Mouse (Mus musculus) CD4-positive, CD25-positive, alpha-beta regulatory T cell, adult 2 months (primary cell): ENCODE data around the gene Tbrg1.

ENCODE experiments used
- DNase-seq: peaks from one replicate; pipeline ENCODE4 v3.0.0-alpha.2; 2012; ENCODE audit warnings: low read depth, low spot score

The Tbrg1 gene

GRCm38 (mm10) chr9:37656931-37657481, at the start of gene Tbrg1:
Tbrg1 (minus strand) TSS chr9:37657312.
- peak; percentile 71 for DNase-seq

- peak; percentile 23 for DNase-seq
Observed at GRCm38 (mm10) chr9:37689970-37690686, 33.0 kb upstream of the Tbrg1 start.

DNA sequence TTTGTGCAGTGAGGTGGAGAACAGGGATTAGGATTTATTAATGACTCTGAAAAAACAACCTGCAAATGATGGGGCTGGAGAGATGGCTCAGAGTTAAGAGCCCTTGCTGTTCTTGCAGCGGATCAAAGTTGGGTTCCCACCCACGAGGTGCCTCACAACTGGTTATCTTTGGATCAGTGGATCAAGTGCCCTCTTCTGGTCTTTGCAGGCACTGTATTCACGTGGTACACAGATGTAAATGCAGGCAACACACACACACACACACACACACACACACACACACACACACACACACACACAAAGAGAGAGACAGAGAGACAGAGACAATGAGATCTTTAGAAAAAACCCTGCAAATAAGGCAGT, 30.8 kb upstream of the Tbrg1 start:
- no peak for DNase-seq

GRCm38 (mm10) chr9:37687288-37687940, 30.3 kb upstream of the Tbrg1 start:
- no peak for DNase-seq

DNA sequence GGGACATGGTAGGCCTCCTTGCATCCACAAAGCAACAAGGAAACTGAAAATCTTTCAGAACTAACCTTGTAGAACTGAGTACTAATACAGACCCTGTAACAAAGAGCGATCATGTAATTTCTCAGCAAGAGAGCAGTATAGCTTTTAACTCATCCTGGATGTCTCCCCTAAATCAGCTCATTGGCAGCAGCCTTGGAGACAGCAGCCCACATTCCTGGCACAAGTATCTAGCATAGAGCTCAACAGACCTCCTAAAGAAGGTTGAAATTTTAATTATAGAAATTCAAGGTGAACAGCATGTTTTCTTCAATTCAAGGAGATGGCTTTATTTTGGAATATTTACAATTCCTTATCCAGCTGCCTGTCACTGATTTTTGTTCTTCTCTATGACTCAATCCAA, 24.0 kb upstream of the Tbrg1 start:
- no peak for DNase-seq

GRCm38 (mm10) chr9:37675287-37675686, 18.2 kb upstream of the Tbrg1 start:
- DNase-seq: no peak

GRCm38 (mm10) chr9:37670261-37670660, 13.1 kb upstream of the Tbrg1 start:
- no peak for DNase-seq

DNA sequence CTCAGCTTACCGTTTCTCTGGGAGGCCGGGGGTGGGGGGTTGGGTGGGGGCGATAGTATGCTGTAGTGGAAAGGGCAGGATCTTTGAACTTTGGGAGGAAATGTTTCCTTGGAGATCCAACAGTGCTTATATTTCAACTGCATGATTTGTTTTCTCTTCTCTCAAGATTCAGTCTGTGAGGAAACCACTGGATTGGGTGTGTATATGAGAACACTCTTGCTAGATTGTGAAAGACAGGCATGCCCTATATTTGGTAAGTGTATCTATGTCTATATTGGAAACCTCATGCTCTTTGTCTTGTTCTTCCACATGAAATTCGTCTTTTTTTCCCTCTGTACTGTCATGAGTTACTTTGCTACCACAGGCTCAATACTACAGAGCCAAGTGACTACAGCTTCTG, 12.6 kb upstream of the Tbrg1 start:
- no peak for DNase-seq

DNA sequence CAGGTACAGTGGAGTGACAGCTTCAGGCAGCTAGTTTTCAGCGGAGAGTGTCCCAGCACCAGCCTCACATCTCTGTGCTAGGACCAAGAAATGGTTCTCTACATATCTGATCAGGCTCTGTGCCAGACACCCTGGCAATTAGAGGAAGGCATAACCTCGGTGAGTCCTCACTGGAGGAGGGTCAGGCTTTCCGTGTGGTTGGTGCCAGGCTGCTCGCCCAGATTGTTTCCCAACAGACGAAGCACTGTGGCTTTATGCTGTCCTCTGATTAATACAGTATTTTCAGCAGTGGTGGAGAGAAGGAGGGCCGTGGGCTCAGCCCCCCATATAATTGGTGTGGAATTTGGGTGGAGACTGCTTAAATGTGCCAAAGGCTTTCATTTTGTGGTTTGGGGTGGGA, 12.0 kb upstream of the Tbrg1 start, which contains the start of gene Panx3:
Panx3 (minus strand) TSS at position 121 of the 400 bp plus-strand sequence.
- no peak for DNase-seq

DNA sequence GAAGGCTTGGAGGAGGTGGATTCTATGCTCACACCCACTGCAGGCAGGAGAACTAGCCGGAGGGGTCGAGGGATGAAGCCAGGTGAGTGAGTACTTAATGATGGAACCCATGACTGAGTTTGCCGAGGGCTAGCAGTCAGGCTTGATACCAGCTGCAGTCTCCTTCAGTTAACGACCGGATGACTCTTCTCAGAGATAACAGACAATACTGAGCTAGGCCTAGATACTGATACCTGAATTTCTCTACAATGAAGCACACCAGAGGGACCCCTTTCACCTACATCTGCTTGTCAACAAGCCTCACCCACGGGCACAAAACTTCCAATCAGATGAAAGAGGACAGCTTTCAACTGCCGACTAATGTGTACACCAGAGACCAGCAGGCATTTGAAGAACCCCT, 8.9 kb upstream of the Tbrg1 start:
- DNase-seq: no peak

DNA sequence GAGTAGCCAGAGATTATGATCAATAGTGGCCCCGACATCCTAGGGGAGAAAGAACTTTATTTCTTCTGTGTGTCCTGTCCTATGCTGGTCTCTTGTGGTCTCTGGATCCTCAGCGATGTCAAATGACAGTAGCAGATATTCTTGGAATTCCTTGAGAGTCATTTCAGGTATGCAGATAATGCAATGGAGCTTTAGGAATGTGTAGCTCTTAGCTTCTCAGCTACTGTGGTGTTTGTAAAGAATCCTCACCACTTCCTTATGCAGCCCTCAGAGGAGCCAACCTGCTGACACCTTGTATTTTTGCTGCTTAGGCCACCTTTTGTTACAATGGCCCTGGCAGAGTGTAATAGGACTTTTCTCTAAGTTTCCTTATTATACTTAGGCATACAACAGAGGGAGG, 7.5 kb upstream of the Tbrg1 start:
- DNase-seq: no peak

- no peak for DNase-seq
Observed at GRCm38 (mm10) chr9:37663210-37663609, 6.1 kb upstream of the Tbrg1 start.

DNA sequence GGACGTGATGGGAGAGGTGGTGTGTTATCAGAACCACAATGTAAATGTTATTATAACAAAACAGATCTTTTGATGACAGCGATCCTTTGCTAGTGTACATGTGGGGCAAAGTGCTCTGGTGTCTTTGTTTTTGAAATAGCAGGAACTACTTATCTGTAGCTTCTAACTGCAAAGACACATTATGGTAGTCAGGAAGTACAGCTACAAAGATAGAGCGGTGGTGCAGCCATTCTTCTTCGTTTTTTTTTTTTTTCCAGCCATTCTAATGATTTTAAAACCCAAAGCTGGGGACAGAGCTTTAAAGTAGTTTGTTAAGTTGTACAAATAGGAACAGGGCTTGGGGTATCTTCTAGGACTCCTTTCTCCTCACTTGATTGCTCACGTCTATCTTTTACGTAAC, 2.3 kb upstream of the Tbrg1 start:
- DNase-seq: no peak

GRCm38 (mm10) chr9:37656439-37656881, 652 bp downstream of the Tbrg1 start:
- peak; percentile 76 for DNase-seq

DNA sequence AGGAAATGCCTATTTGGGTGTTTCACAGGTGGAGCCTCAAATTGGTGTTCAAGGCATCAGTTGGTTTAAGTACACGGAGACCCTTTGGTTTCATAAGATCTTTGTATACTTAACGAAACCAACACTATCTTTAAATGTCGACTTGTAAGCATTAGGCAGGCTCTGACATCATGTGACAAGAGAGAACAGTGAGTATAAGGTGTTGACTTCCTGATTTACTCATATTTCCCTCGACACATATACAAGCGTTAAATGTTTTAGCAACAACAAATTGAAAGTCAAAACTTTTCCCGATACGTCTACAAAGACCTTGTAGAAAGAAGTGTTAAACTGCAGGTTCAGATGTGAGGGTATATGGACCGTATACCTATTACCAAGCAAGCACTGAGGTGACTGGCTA, 1.2 kb downstream of the Tbrg1 start:
- DNase-seq: peak; percentile 56

DNA sequence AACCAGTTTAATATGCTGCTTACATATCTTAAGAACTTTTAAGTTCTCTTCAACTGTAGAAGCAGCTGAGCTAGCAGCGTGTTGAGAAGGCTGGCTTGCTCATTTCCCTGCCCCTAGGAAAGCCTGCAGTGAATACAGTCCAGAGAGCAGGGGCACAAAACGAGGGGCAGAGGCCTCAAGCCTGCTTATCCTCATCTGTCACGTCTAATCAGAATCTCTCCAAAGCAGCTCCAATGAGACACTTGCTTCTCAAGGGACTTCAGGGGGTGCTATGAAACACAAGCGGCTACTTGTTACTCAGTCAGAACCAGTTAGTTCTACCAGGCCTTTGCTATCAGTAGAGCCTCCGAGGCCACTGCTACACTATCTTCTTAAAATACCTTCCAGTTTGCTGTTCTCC, 3.3 kb downstream of the Tbrg1 start:
- DNase-seq: no peak

DNA sequence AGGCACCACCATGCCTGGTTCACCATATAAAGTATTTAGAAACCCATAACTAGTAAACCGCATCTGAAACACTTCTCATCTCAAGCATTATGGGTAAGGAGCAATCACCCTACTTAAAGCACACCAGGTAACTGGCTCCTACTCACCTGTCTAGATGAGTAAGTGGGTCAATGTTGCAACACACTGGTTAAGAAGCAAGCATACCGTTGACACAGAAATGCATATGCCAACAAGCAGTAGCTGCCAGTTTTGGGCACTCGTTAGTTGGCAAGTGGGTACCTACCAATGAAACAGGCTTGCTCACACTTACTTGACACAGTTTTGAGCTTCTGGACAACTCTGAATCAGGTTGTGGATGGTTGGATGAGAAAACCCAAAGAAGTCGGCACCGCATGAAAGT, 6.5 kb downstream of the Tbrg1 start:
- DNase-seq: no peak

- no peak for DNase-seq
Observed at GRCm38 (mm10) chr9:37646246-37646645, 10.9 kb downstream of the Tbrg1 start.

GRCm38 (mm10) chr9:37638721-37639120, 18.4 kb downstream of the Tbrg1 start:
- no peak for DNase-seq

GRCm38 (mm10) chr9:37636800-37637542, 20.1 kb downstream of the Tbrg1 start:
- no peak for DNase-seq

- peak; percentile 66 for DNase-seq
Observed at GRCm38 (mm10) chr9:37636335-37636734, 20.8 kb downstream of the Tbrg1 start.

DNA sequence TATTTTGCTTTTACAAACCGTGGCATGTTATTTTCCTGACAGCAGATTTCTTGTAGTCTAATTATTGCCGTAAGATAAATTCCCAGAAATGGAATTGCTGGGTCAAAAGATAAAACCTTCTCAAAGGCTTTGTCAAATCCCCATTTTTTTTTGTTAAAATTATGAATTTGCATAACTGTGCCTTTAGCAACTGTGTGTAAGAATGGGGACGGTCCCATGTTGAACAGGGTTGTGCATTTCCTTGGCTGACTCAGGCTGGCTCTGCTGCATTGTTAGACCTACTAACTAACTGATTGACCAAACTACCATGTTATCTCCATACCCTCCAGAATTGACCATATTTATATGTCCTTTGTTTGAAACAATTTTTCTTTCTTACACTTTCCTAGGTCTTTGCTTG, 22.8 kb downstream of the Tbrg1 start:
- DNase-seq: no peak
